Mouse (Mus musculus) heart, embryonic 15.5 days (tissue): ENCODE results near the gene Coa3. TPM values are rescaled to one million over a fixed set of nuclear protein-coding genes. Genes with fewer than 3 reads are reported as not detected.

Experiments used
- ATAC-seq: fragments of 200-750 bp; cut with Nextera tagmentation; replicated peaks from 2 replicates; pipeline ENCODE4 v1.8.0; 2017; ENCODE audit warnings: low read depth, moderate TSS enrichment; ENCODE audit not compliant: insufficient number of reproducible peaks, insufficient read depth, low FRiP score
- H3K27ac ChIP-seq: fragments of 300-500 bp; sonication (generic); 2 replicates; pipeline ENCODE4 v1.5.1; 2015; ENCODE audit warnings: mild to moderate bottlenecking, inconsistent platforms
- H3K27me3 ChIP-seq: fragments of 300-500 bp; sonication (generic); 2 replicates; pipeline ENCODE4 v1.6.1; 2015; ENCODE audit warnings: inconsistent platforms
- H3K36me3 ChIP-seq: fragments of 300-500 bp; sonication (generic); 2 replicates; pipeline ENCODE4 v1.6.1; 2015; ENCODE audit warnings: mild to moderate bottlenecking, inconsistent platforms
- H3K4me1 ChIP-seq: fragments of 300-500 bp; sonication (generic); replicated peaks from 2 replicates; pipeline ENCODE4 v1.6.1; 2015; ENCODE audit warnings: inconsistent platforms
- H3K4me2 ChIP-seq: fragments of 300-500 bp; sonication (generic); 2 replicates; pipeline ENCODE4 v1.6.1; 2015; ENCODE audit warnings: inconsistent platforms, mild to moderate bottlenecking, moderate library complexity
- H3K4me3 ChIP-seq: fragments of 300-500 bp; sonication (generic); 2 replicates; pipeline ENCODE4 v1.5.1; 2015; ENCODE audit warnings: mild to moderate bottlenecking, inconsistent platforms
- H3K9ac ChIP-seq: fragments of 300-500 bp; sonication (generic); 2 replicates; pipeline ENCODE4 v1.6.1; 2015; ENCODE audit warnings: mild to moderate bottlenecking, inconsistent platforms
- H3K9me3 ChIP-seq: fragments of 300-500 bp; sonication (generic); replicated peaks from 2 replicates; pipeline ENCODE4 v1.6.1; 2016; ENCODE audit warnings: inconsistent platforms
- WGBS: fragments of 180-500 bp; shearing (Covaris S2); methylation state at CpG from one replicate; pipeline ENCODE4 v1.1.7; 2015; ENCODE audit warnings: mixed read lengths; 5-methylcytosine and 5-hydroxymethylcytosine counted together
- polyA plus RNA-seq: library from polyadenylated mRNA; unstranded; fragments of >200 nt; fragmentation: Nextera tagmentation; extraction: Ambion mirVana; gene quantifications from 2 replicates; pipeline ENCODE4 v1.2.1, GENCODE M21; 2015

The Coa3 gene
- polyA plus RNA-seq, 1 experiment from 2014 or later = 169 TPM

GRCm38 (mm10) chr11:101232010-101232839 lies 46.7 kb downstream of the Coa3 start:
- Histone ChIP-seq H3K4me1 (peaks cover 17% of the 10 kb centered on the region), H3K4me2 (peak overlapping the region; percentile 50), H3K9ac (no peak overlapping the region), H3K4me3 (peak overlapping the region; percentile 21; the same call in 1 of the 2 replicates), H3K27me3 (0 out of 2 replicates have a peak, but pooled peaks cover 3% of the 10 kb centered on the region), H3K27ac (peak overlapping the region; percentile 92), H3K9me3 (no peaks in the 10 kb centered on the region), H3K36me3 (no peaks in the 10 kb centered on the region)
- 37% methylated on average over 6 of the region's 6 CpGs for whole genome bisulfite sequencing
- ATAC-seq = peak; percentile 91

GRCm38 (mm10) chr11:101230991-101231871 lies 47.7 kb downstream of the Coa3 start:
- H3K9me3 ChIP-seq = no peaks in the 10 kb centered on the region
- peak overlapping the region; percentile 50 for H3K4me2 ChIP-seq
- 10% methylated on average over 18 of the region's 18 CpGs for WGBS
- peak overlapping the region; percentile 21 for H3K4me3 ChIP-seq
- peaks cover 19% of the 10 kb centered on the region for H3K4me1 ChIP-seq
- no peaks in the 10 kb centered on the region for H3K36me3 ChIP-seq
- peak overlapping the region; percentile 92 for H3K27ac ChIP-seq
- 0 out of 2 replicates have a peak, but pooled peaks cover 3% of the 10 kb centered on the region for H3K27me3 ChIP-seq
- peak overlapping the region; percentile 32; the same call in 1 of the 2 replicates for H3K9ac ChIP-seq
- ATAC-seq = peak; percentile 28; the same call in 1 of the 2 replicates

GRCm38 (mm10) chr11:101230526-101230925 lies 48.4 kb downstream of the Coa3 start:
- Histone ChIP-seq H3K4me3 (no peak overlapping the region), H3K4me1 (peaks cover 20% of the 10 kb centered on the region), H3K9me3 (no peaks in the 10 kb centered on the region), H3K27ac (peak overlapping the region; percentile 92), H3K9ac (0 out of 2 replicates have a peak overlapping the region, but pooled peaks have one; percentile 32), H3K4me2 (peak overlapping the region; percentile 50), H3K27me3 (0 out of 2 replicates have a peak, but pooled peaks cover 3% of the 10 kb centered on the region), H3K36me3 (no peaks in the 10 kb centered on the region)
- 38% methylated on average over 5 of the region's 5 CpGs for WGBS
- ATAC-seq = no peak

GRCm38 (mm10) chr11:101230061-101230511 lies 48.8 kb downstream of the Coa3 start:
- peak overlapping the region; percentile 92 for H3K27ac ChIP-seq
- ATAC-seq = no peak
- no peaks in the 10 kb centered on the region for H3K9me3 ChIP-seq
- H3K4me1 ChIP-seq = peaks cover 25% of the 10 kb centered on the region
- H3K4me2 ChIP-seq = no peak overlapping the region
- 0 out of 2 replicates have a peak, but pooled peaks cover 3% of the 10 kb centered on the region for H3K27me3 ChIP-seq
- H3K4me3 ChIP-seq = no peak overlapping the region
- 43% methylated on average over 2 of the region's 2 CpGs for WGBS
- H3K36me3 ChIP-seq = no peaks in the 10 kb centered on the region
- no peak overlapping the region for H3K9ac ChIP-seq

GRCm38 (mm10) chr11:101229361-101229900 lies 49.5 kb downstream of the Coa3 start:
- Histone ChIP-seq H3K4me2 (no peak overlapping the region), H3K4me3 (no peak overlapping the region), H3K27ac (peak overlapping the region; percentile 92), H3K4me1 (peaks cover 25% of the 10 kb centered on the region), H3K9me3 (no peaks in the 10 kb centered on the region), H3K9ac (no peak overlapping the region), H3K36me3 (no peaks in the 10 kb centered on the region), H3K27me3 (0 out of 2 replicates have a peak, but pooled peaks cover 3% of the 10 kb centered on the region)
- 20% methylated on average over 8 of the region's 8 CpGs for WGBS
- no peak for ATAC-seq

Other genes starting within 250 kb of the Coa3 start
- gene Naglu, start 209.1 kb downstream of the Coa3 start, polyA plus RNA-seq = 11.6 and 16.3 TPM in 2 replicates
- gene Hsd17b1, start 200.7 kb downstream of the Coa3 start, polyA plus RNA-seq = not detected in 2 replicates
- 26.6 and 29.0 TPM in 2 replicates for gene Coasy, start 196.5 kb downstream of the Coa3 start, polyA plus RNA-seq
- gene Mlx, start 191.8 kb downstream of the Coa3 start, polyA plus RNA-seq = 34.5 and 38.8 TPM in 2 replicates
- 16.6 and 20.0 TPM in 2 replicates for gene Psmc3ip, start 183.7 kb downstream of the Coa3 start, polyA plus RNA-seq
- 15.3 and 18.2 TPM in 2 replicates for gene Retreg3, start 159.2 kb downstream of the Coa3 start, polyA plus RNA-seq
- gene Tubg1, start 159.2 kb downstream of the Coa3 start, polyA plus RNA-seq = 62.1 and 71.6 TPM in 2 replicates
- 2.7 and 3.4 TPM in 2 replicates for gene Tubg2, start 123.2 kb downstream of the Coa3 start, polyA plus RNA-seq
- gene Cntnap1, start 108.6 kb downstream of the Coa3 start, polyA plus RNA-seq = 0.50 and 0.85 TPM in 2 replicates
- 10.5 and 13.6 TPM in 2 replicates for gene Plekhh3, start 107.8 kb downstream of the Coa3 start, polyA plus RNA-seq
- 0.28 and 0.38 TPM in 2 replicates for gene Ccr10, start 103.7 kb downstream of the Coa3 start, polyA plus RNA-seq
- gene Ezh1, start 52.7 kb downstream of the Coa3 start, polyA plus RNA-seq = 13.3 and 15.0 TPM in 2 replicates
- gene Ramp2, start 33.1 kb downstream of the Coa3 start, polyA plus RNA-seq = 196 and 210 TPM in 2 replicates
- gene Vps25, start 25.4 kb downstream of the Coa3 start, polyA plus RNA-seq = 89.1 and 106 TPM in 2 replicates
- 4.1 and 7.2 TPM in 2 replicates for gene Wnk4, start 18.5 kb downstream of the Coa3 start, polyA plus RNA-seq
- gene Cntd1, start 102 bp downstream of the Coa3 start, polyA plus RNA-seq = 0.61 and 0.68 TPM in 2 replicates
- gene Becn1, start 23.2 kb upstream of the Coa3 start, polyA plus RNA-seq = 114 and 145 TPM in 2 replicates
- 89.2 and 109 TPM in 2 replicates for gene Psme3, start 37.1 kb upstream of the Coa3 start, polyA plus RNA-seq
- gene Aoc2, start 45.9 kb upstream of the Coa3 start, polyA plus RNA-seq = 0.43 and 0.95 TPM in 2 replicates
- 1.9 and 2.7 TPM in 2 replicates for gene Aoc3, start 51.5 kb upstream of the Coa3 start, polyA plus RNA-seq
- not detected in 2 replicates for gene G6pc, start 88.4 kb upstream of the Coa3 start, polyA plus RNA-seq
- 36.9 and 42.7 TPM in 2 replicates for gene Aarsd1, start 138.5 kb upstream of the Coa3 start, polyA plus RNA-seq
- 12.1 and 15.9 TPM in 2 replicates for gene Gm27029, start 145.7 kb upstream of the Coa3 start, polyA plus RNA-seq
- 13.9 and 18.2 TPM in 2 replicates for gene Rundc1, start 146.0 kb upstream of the Coa3 start, polyA plus RNA-seq
- gene Ptges3l, start 146.2 kb upstream of the Coa3 start, polyA plus RNA-seq = 66.5 and 81.5 TPM in 2 replicates
- 174 and 211 TPM in 2 replicates for gene Rpl27, start 163.2 kb upstream of the Coa3 start, polyA plus RNA-seq
- gene Ifi35, start 169.3 kb upstream of the Coa3 start, polyA plus RNA-seq = 18.0 and 25.9 TPM in 2 replicates
- gene Rnd2, start 185.9 kb upstream of the Coa3 start, polyA plus RNA-seq = 9.1 and 10.1 TPM in 2 replicates
- 30.2 and 38.6 TPM in 2 replicates for gene Vat1, start 187.1 kb upstream of the Coa3 start, polyA plus RNA-seq